Mouse (Mus musculus) left cerebral cortex, adult 18-20 months (tissue): Measurements from ENCODE around the gene Ccdc50. TPM values are rescaled to one million over a fixed set of nuclear protein-coding genes. Genes with fewer than 3 reads are reported as not detected.

Source experiments
- total RNA-seq, 2 experiments: library from RNA; stranded (reverse); gene quantifications; 2 replicates each; pipeline ENCODE4 v1.2.3; 2021

Gene Ccdc50
- total RNA-seq, 2 experiments from 2014 or later, result 54.2 to 58.8 TPM

Other genes starting within 250 kb of the Ccdc50 start
- not detected for gene Ostn, start 81.4 kb upstream of the Ccdc50 start, total RNA-seq
- not detected for gene Uts2b, start 18.6 kb upstream of the Ccdc50 start, total RNA-seq